Mouse (Mus musculus) C2C12 (cell line): Measurements from ENCODE around the gene Gm7298.

Experiments
- CTCF ChIP-seq: IDR thresholded peaks from one replicate; pipeline ENCODE4 v1.5.1; 2011; ENCODE audit not compliant: control insufficient read depth, insufficient read depth, insufficient read length
- MAX ChIP-seq: IDR thresholded peaks from one replicate; pipeline ENCODE4 v1.6.1; 2011; ENCODE audit warnings: mild to moderate bottlenecking, control low read depth
- USF1 ChIP-seq: IDR thresholded peaks from one replicate; pipeline ENCODE4 v1.6.1; 2011; ENCODE audit warnings: low read depth, mild to moderate bottlenecking, control low read depth, moderate library complexity

- TF ChIP-seq USF1 = no peak
- no peak for TF ChIP-seq MAX
- TF ChIP-seq CTCF = no peak
Measured at GRCm38 (mm10) chr6:121836361-121836760, 103.6 kb downstream of the Gm7298 start.
